Mouse (Mus musculus): ENCODE data around the gene Nox1. TPM values are rescaled to one million over a fixed set of nuclear protein-coding genes. Genes with fewer than 3 reads are reported as not detected.
"Not testable (repeated sequence)": the region's sequence is repeated elsewhere in the genome, so short reads cannot be mapped to it uniquely, and the experiment has no call there.

Gene Nox1
- polyA plus RNA-seq, 1 experiment from 2014 or later = not detected

GRCm38 (mm10) chrX:134211151-134211642, 10.6 kb downstream of the Nox1 start:
- Histone ChIP-seq H3K4me3 (ENCODE audit: low read depth, low read length) (no peak overlapping the region), H3K4me2 (ENCODE audit: low read depth) (no peak overlapping the region), H3K27ac (ENCODE audit: low read depth, low read length) (no peak overlapping the region), H3K9me3 (ENCODE audit: control insufficient read depth, low read length) (no peaks in the 10 kb centered on the region), H3K4me1 (ENCODE audit: control insufficient read depth, insufficient read depth, low read length) (no peaks in the 10 kb centered on the region), H3K27me3 (ENCODE audit: control insufficient read depth, insufficient read depth, low read length) (no peaks in the 10 kb centered on the region), H3K9ac (ENCODE audit: low read length) (no peak overlapping the region), H3K36me3 (ENCODE audit: control insufficient read depth, insufficient read depth, low read length) (no peaks in the 10 kb centered on the region)
- no peak for ATAC-seq (ENCODE audit: insufficient read depth, low FRiP score, low TSS enrichment)
- DNase-seq (ENCODE audit: low spot score) = no peak
- 75% methylated on average over 7 of the region's 7 CpGs for WGBS

- H3K9ac ChIP-seq (ENCODE audit: low read length) = no peak overlapping the region
- no peak overlapping the region for H3K4me3 ChIP-seq (ENCODE audit: low read depth, low read length)
- no peaks in the 10 kb centered on the region for H3K36me3 ChIP-seq (ENCODE audit: control insufficient read depth, insufficient read depth, low read length)
- H3K9me3 ChIP-seq (ENCODE audit: control insufficient read depth, low read length) = no peaks in the 10 kb centered on the region
- no peak overlapping the region for H3K27ac ChIP-seq (ENCODE audit: low read depth, low read length)
- DNase-seq (ENCODE audit: low spot score) (no peak), ATAC-seq (ENCODE audit: insufficient read depth, low FRiP score, low TSS enrichment) (no peak)
- H3K4me2 ChIP-seq (ENCODE audit: low read depth) = no peak overlapping the region
- no peaks in the 10 kb centered on the region for H3K4me1 ChIP-seq (ENCODE audit: control insufficient read depth, insufficient read depth, low read length)
- 84% methylated on average over 2 of the region's 2 CpGs for WGBS
- H3K27me3 ChIP-seq (ENCODE audit: control insufficient read depth, insufficient read depth, low read length) = no peaks in the 10 kb centered on the region
These were observed 13.3 kb downstream of the Nox1 start for GRCm38 (mm10) chrX:134208491-134208890.

GRCm38 (mm10) chrX:134187201-134187600, 34.6 kb downstream of the Nox1 start, which contains the start of gene Arl13a:
TSS of gene Arl13a (plus strand) at chrX:134187501.
- not testable (repeated sequence) for H3K9me3 ChIP-seq (ENCODE audit: control insufficient read depth, low read length); DNase-seq (ENCODE audit: low spot score); H3K36me3 ChIP-seq (ENCODE audit: control insufficient read depth, insufficient read depth, low read length); H3K4me1 ChIP-seq (ENCODE audit: control insufficient read depth, insufficient read depth, low read length); H3K27ac ChIP-seq (ENCODE audit: low read depth, low read length); ATAC-seq (ENCODE audit: insufficient read depth, low FRiP score, low TSS enrichment); H3K4me3 ChIP-seq (ENCODE audit: low read depth, low read length); H3K4me2 ChIP-seq (ENCODE audit: low read depth); H3K27me3 ChIP-seq (ENCODE audit: control insufficient read depth, insufficient read depth, low read length); H3K9ac ChIP-seq (ENCODE audit: low read length)
- 91% methylated on average over 7 of the region's 9 CpGs for WGBS

- no peak overlapping the region for H3K4me2 ChIP-seq (ENCODE audit: low read depth)
- H3K4me3 ChIP-seq (ENCODE audit: low read depth, low read length) = no peak overlapping the region
- H3K27me3 ChIP-seq (ENCODE audit: control insufficient read depth, insufficient read depth, low read length) = no peaks in the 10 kb centered on the region
- H3K9ac ChIP-seq (ENCODE audit: low read length) = no peak overlapping the region
- H3K4me1 ChIP-seq (ENCODE audit: control insufficient read depth, insufficient read depth, low read length) = no peaks in the 10 kb centered on the region
- 100% methylated on average over 1 of the region's 1 CpGs for WGBS
- ATAC-seq (ENCODE audit: insufficient read depth, low FRiP score, low TSS enrichment) (no peak), DNase-seq (ENCODE audit: low spot score) (no peak)
- H3K27ac ChIP-seq (ENCODE audit: low read depth, low read length) = no peak overlapping the region
- H3K9me3 ChIP-seq (ENCODE audit: control insufficient read depth, low read length) = no peaks in the 10 kb centered on the region
- H3K36me3 ChIP-seq (ENCODE audit: control insufficient read depth, insufficient read depth, low read length) = no peaks in the 10 kb centered on the region
These were observed 47.1 kb downstream of the Nox1 start for GRCm38 (mm10) chrX:134174699-134175098.

GRCm38 (mm10) chrX:134170584-134170983, 51.2 kb downstream of the Nox1 start:
- no peaks in the 10 kb centered on the region for H3K36me3 ChIP-seq (ENCODE audit: control insufficient read depth, insufficient read depth, low read length)
- H3K4me2 ChIP-seq (ENCODE audit: low read depth) = no peak overlapping the region
- ATAC-seq (ENCODE audit: insufficient read depth, low FRiP score, low TSS enrichment) (no peak), DNase-seq (ENCODE audit: low spot score) (no peak)
- H3K27ac ChIP-seq (ENCODE audit: low read depth, low read length) = no peak overlapping the region
- H3K4me3 ChIP-seq (ENCODE audit: low read depth, low read length) = no peak overlapping the region
- no peaks in the 10 kb centered on the region for H3K4me1 ChIP-seq (ENCODE audit: control insufficient read depth, insufficient read depth, low read length)
- WGBS = 93% methylated on average over 1 of the region's 1 CpGs
- H3K27me3 ChIP-seq (ENCODE audit: control insufficient read depth, insufficient read depth, low read length) = no peaks in the 10 kb centered on the region
- no peak overlapping the region for H3K9ac ChIP-seq (ENCODE audit: low read length)
- H3K9me3 ChIP-seq (ENCODE audit: control insufficient read depth, low read length) = no peaks in the 10 kb centered on the region

GRCm38 (mm10) chrX:134163484-134163883, 58.3 kb downstream of the Nox1 start:
- H3K27ac ChIP-seq (ENCODE audit: low read depth, low read length) = no peak overlapping the region
- DNase-seq (ENCODE audit: low spot score) = no peak
- H3K27me3 ChIP-seq (ENCODE audit: control insufficient read depth, insufficient read depth, low read length) = 0 out of 2 replicates have a peak, but pooled peaks cover 4% of the 10 kb centered on the region
- H3K4me3 ChIP-seq (ENCODE audit: low read depth, low read length) = no peak overlapping the region
- no peaks in the 10 kb centered on the region for H3K4me1 ChIP-seq (ENCODE audit: control insufficient read depth, insufficient read depth, low read length)
- H3K9me3 ChIP-seq (ENCODE audit: control insufficient read depth, low read length) = no peaks in the 10 kb centered on the region
- H3K9ac ChIP-seq (ENCODE audit: low read length) = no peak overlapping the region
- H3K4me2 ChIP-seq (ENCODE audit: low read depth) = no peak overlapping the region
- no peaks in the 10 kb centered on the region for H3K36me3 ChIP-seq (ENCODE audit: control insufficient read depth, insufficient read depth, low read length)
- WGBS = 70% methylated on average over 4 of the region's 4 CpGs
- no peak for ATAC-seq (ENCODE audit: insufficient read depth, low FRiP score, low TSS enrichment)

- H3K27me3 ChIP-seq (ENCODE audit: control insufficient read depth, insufficient read depth, low read length) = 0 out of 2 replicates have a peak, but pooled peaks cover 4% of the 10 kb centered on the region
- no peaks in the 10 kb centered on the region for H3K36me3 ChIP-seq (ENCODE audit: control insufficient read depth, insufficient read depth, low read length)
- no peaks in the 10 kb centered on the region for H3K4me1 ChIP-seq (ENCODE audit: control insufficient read depth, insufficient read depth, low read length)
- H3K4me3 ChIP-seq (ENCODE audit: low read depth, low read length) = peak overlapping the region; percentile 20; the same call in 1 of the 2 replicates
- H3K9me3 ChIP-seq (ENCODE audit: control insufficient read depth, low read length) = no peaks in the 10 kb centered on the region
- peak overlapping the region; percentile 36 for H3K4me2 ChIP-seq (ENCODE audit: low read depth)
- no peak overlapping the region for H3K27ac ChIP-seq (ENCODE audit: low read depth, low read length)
- ATAC-seq (ENCODE audit: insufficient read depth, low FRiP score, low TSS enrichment) = no peak
- 22% methylated on average over 11 of the region's 11 CpGs for WGBS
- no peak for DNase-seq (ENCODE audit: low spot score)
- H3K9ac ChIP-seq (ENCODE audit: low read length) = no peak overlapping the region
These were observed 58.9 kb downstream of the Nox1 start for GRCm38 (mm10) chrX:134162826-134163225.

- 0 out of 2 replicates have a peak, but pooled peaks cover 4% of the 10 kb centered on the region for H3K27me3 ChIP-seq (ENCODE audit: control insufficient read depth, insufficient read depth, low read length)
- ATAC-seq (ENCODE audit: insufficient read depth, low FRiP score, low TSS enrichment) (no peak), DNase-seq (ENCODE audit: low spot score) (no peak)
- no peaks in the 10 kb centered on the region for H3K9me3 ChIP-seq (ENCODE audit: control insufficient read depth, low read length)
- no peaks in the 10 kb centered on the region for H3K4me1 ChIP-seq (ENCODE audit: control insufficient read depth, insufficient read depth, low read length)
- H3K4me3 ChIP-seq (ENCODE audit: low read depth, low read length) = peak within 1 kb of the TSS; percentile 20; the same call in 1 of the 2 replicates
- 22% methylated on average over 16 of the region's 16 CpGs for WGBS
- no peaks in the 10 kb centered on the region for H3K36me3 ChIP-seq (ENCODE audit: control insufficient read depth, insufficient read depth, low read length)
- H3K9ac ChIP-seq (ENCODE audit: low read length) = no peak within 1 kb of the TSS
- no peak within 1 kb of the TSS for H3K27ac ChIP-seq (ENCODE audit: low read depth, low read length)
- H3K4me2 ChIP-seq (ENCODE audit: low read depth) = peak within 1 kb of the TSS; percentile 36
These were observed 59.6 kb downstream of the Nox1 start, which contains the start of gene Xkrx for GRCm38 (mm10) chrX:134162043-134162720. TSS of gene Xkrx (minus strand) at chrX:134162076.

- Histone ChIP-seq H3K4me2 (ENCODE audit: low read depth) (no peak overlapping the region), H3K9ac (ENCODE audit: low read length) (no peak overlapping the region), H3K36me3 (ENCODE audit: control insufficient read depth, insufficient read depth, low read length) (no peaks in the 10 kb centered on the region), H3K4me3 (ENCODE audit: low read depth, low read length) (no peak overlapping the region), H3K27me3 (ENCODE audit: control insufficient read depth, insufficient read depth, low read length) (0 out of 2 replicates have a peak, but pooled peaks cover 4% of the 10 kb centered on the region), H3K9me3 (ENCODE audit: control insufficient read depth, low read length) (no peaks in the 10 kb centered on the region), H3K27ac (ENCODE audit: low read depth, low read length) (no peak overlapping the region), H3K4me1 (ENCODE audit: control insufficient read depth, insufficient read depth, low read length) (no peaks in the 10 kb centered on the region)
- 81% methylated on average over 2 of the region's 2 CpGs for WGBS
- ATAC-seq (ENCODE audit: insufficient read depth, low FRiP score, low TSS enrichment) = no peak
- no peak for DNase-seq (ENCODE audit: low spot score)
These were observed 61.3 kb downstream of the Nox1 start for GRCm38 (mm10) chrX:134160442-134160841.

All from neural tube, embryonic 11.5 days (tissue).